Mouse (Mus musculus): Measurements from ENCODE around the gene Gm42688.

Gm42688 gene

GRCm38 (mm10) chr6:83084477-83084876 lies 16.9 kb upstream of the Gm42688 start:
- in situ Hi-C loops (cut with MboI, MseI), result no loop called here

DNA sequence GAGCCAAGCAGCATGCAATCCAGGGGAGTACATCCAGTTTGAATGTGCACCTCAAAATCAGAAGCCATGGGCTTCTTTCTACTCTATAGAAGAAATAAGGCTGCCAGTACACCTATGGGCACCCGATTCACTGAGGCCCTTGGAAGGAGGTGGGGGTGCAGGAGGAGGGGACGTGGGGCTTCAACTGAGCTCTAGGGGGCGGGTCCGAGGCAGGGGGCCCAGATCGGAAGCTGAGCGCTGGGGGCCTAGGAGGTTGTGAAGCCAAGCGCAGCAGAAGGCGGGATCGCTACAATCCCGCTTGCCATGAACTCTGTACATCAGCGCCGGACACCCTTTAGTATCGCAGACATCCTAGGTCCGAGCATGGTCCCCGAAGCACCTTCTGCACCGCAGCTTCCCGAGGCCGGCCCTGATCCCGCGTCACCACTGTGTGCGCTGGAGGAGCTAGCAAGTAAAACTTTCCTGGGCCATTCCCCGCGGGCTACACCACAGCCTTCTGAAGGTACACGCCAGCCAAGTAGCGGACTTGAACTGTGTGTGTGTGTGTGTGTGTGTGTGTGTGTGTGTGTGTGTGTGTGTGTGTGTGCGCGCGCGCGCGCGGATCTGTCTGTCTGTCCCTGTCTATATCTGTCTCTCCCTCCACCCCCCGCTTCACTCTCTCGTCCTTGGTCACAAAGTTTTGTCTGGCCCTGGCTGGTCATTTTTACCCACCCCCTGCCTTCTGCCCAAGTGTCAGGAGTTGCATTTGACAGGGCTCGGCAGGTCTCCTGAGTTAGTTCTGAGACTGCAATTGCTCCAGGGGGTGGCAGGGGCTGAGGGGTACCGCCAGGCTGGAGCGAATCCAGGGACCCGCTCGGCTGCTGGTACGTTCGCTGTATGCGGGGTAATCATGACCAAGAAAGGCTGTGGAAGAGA lies 15.0 kb upstream of the Gm42688 start, which contains the start of gene Lbx2:
TSS of gene Lbx2 (plus strand) at position 247 of the 915 bp plus-strand sequence.
- in situ Hi-C loops (cut with MboI, MseI), result no loop called here

DNA sequence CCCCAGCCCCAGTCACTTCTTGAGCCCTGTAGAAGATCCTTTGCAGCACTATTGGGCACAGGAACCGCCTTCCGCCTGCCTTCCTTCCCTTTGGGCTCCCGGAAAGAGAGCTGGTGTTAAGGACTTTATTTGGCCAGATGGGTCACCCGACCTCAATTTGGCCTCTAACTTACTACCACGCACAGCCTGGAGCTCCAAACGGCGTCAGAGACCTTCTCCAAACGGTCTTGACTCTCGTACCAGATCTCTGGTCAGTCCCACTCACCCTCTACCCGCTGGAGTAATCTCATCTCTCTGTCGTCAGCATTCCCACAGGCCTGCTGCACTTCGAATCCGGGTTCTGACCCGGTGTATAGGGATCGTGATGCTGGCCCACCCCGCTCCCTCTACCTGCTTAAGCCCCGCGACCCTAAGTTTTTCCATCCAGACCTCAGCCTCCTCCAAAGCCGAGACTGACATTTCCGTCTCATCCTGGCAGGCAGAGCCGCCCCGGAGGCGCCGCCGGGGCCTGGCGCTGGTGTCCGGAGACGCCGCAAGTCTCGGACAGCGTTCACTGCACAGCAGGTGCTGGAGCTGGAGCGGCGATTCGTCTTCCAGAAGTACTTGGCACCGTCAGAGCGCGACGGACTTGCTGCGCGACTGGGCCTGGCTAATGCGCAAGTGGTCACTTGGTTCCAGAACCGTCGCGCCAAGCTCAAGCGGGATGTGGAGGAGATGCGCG lies 14.1 kb upstream of the Gm42688 start:
- in situ Hi-C loops (cut with MboI, MseI), result no loop called here

DNA sequence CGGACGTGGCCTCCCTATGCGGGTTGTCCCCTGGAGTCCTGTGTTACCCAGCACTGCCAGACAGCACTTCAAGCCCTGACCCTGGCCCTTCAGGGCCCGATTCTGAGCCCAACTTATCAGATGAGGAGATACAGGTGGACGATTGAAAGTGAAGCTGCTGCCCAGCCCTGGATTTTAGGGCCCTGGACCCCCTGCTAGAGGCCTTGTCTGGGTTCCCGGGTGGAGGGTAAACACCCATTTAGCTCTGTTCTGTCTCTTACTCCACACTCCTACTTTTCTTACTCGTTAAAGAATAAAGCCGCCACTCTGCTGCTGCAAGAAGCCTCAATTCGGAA lies 13.5 kb upstream of the Gm42688 start:
- in situ Hi-C loops (cut with MboI, MseI), result no loop called here

- in situ Hi-C loops (cut with MboI, MseI), result no loop called here
These were observed 8.8 kb upstream of the Gm42688 start for GRCm38 (mm10) chr6:83092416-83093127.

DNA sequence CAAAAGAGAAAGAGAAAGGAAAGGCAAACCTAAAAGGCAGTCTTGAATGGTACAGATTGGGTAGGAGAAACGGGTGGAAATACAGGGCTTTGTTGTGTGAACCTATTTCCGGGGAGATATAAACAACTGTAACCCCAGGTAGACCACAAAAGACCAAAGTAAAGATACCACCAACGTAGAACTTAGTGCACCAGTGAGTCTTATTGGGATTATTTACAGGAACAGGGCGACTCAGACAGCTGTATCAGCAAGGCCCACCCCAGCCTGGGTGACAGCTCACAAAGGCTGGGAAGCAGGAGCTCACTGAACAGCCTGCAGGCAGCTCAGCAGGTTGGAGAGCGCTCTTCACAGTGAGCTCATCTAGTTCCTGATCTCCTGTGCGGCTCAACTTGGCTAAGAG lies 5.4 kb upstream of the Gm42688 start:
- in situ Hi-C loops (cut with MboI, MseI), result no loop called here

GRCm38 (mm10) chr6:83098411-83098810 lies 3.0 kb upstream of the Gm42688 start:
- in situ Hi-C loops (cut with MboI, MseI), result no loop called here

- in situ Hi-C loops (cut with MboI, MseI), result loop anchor here (5.0 kb wide), 1 partner anchor 55 kb away; the partner anchor contains the start of genes 1700003E16Rik and Wdr54
These were observed 505 bp downstream of the Gm42688 start for GRCm38 (mm10) chr6:83101688-83102556.

GRCm38 (mm10) chr6:83103130-83103650 lies 1.8 kb downstream of the Gm42688 start:
- in situ Hi-C loops (cut with MboI, MseI), result loop anchor here (5.0 kb wide), 1 partner anchor 54 kb away; the partner anchor contains the start of genes 1700003E16Rik and Wdr54

- in situ Hi-C loops (cut with MboI, MseI), result loop anchor here (5.0 kb wide), 1 partner anchor 53 kb away; the partner anchor contains the start of genes 1700003E16Rik and Wdr54
These were observed 2.7 kb downstream of the Gm42688 start for GRCm38 (mm10) chr6:83104158-83104557.

DNA sequence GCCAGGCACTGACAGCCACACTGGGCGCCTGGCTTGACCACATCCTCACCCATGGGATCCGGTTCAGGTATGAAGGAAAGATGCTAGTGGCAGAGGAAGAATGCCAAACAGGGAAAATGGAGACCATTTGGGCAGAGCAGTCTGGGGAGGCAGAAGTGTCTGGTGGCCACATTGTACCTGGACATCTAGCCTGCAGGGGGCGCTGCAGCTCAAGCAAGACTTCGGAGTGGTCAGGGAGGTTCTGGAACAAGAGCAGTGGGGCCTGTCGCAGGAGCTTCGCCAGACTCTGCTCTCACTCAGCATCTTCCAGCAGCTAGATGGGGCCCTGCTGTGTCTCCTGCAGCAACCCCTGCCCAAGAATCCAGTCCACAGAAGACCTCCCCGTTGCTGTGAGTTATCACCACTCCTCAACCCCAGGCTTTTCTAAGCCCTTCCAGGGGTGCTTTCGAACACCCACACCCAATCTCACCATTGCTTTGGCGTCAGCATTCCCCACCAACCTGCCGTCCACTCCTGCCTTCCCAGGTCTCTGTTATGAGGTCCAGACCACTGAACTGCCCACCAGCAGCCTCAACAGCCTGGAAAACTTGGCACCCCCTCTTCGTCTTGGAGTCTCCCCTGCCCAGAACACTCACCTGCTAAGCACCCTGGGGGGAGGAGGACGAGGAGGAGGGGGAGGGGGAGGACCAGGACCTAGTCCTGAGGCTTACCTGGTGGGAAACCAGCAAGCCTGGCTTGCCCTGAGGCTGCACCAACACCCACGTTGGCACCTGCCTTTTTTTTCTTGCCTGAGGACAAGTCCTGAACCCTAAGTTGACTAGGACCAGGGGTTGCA lies 6.4 kb downstream of the Gm42688 start:
- in situ Hi-C loops (cut with MboI, MseI), result no loop called here

DNA sequence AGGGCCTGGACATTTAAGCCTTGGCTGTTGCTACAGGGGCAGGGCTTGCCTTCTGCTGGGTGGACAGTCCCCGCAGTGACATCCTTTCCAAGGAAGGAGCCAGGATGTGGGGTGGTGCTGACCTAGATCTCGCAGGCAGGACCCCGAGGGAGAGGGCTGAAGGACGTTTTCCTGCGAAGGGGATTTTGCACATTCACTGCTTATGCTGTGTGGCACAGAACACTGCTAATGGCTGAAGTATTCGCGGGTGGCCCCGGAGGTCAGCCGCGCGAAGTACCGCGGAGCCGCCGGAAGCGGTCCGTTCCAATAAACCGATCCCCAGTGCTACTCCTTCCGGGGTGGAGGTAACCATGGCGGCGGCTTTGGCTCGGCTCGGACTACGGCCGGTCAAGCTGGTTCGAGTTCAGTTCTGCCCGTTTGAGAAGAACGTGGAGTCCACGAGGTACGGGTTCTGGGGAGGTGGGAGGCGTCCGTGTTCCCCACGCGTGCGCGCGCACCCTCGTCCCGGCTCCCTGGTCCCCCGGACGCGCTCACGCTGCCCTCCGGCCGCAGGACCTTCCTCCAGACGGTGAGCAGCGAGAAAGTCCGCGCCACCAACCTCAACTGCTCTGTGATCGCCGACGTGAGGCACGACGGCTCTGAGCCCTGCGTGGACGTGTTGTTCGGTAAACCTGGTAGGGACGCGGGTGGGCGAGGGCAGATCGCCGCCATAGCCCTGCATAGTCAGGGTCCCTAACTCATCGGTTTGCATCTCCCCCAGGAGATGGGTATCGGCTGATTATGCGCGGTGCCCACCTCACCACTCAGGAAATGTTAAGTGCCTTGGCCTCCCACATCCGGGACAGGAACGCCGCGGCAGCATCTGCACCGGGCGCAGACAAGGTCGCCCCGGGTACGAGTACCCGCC lies 7.6 kb downstream of the Gm42688 start, which contains the start of gene Mrpl53:
TSS of gene Mrpl53 (plus strand) at position 279 of the 907 bp plus-strand sequence.
- in situ Hi-C loops (cut with MboI, MseI), result no loop called here

DNA sequence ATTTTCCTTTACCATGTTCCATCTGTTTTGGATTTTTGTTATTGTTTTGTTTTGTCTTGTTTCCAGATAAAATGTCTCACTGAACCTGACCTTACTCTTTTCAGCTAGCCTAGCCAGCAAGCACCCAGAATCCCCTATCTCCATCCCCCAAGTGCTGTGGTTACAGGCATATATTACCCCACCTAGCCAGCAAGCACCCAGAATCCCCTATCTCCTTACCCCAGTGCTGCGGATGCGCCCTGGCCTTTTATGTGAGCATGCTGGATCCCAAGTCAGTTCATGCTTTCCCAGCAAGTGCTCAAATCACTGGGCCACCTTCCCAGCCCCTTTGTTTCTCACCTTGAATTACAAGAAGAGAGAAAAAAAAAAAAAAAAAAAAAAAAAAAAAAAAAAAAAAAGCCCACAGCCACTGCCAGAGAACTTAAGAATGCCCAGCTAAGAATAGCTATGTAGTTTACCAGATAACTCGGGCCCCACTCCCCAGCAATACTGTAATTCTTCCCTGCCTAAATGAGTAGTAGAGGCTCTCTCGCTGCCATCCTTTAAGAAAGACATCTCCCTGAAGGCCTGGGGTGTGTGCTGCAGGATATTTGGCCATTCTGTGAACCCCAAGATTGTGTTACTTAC lies 10.2 kb downstream of the Gm42688 start:
- in situ Hi-C loops (cut with MboI, MseI), result no loop called here

DNA sequence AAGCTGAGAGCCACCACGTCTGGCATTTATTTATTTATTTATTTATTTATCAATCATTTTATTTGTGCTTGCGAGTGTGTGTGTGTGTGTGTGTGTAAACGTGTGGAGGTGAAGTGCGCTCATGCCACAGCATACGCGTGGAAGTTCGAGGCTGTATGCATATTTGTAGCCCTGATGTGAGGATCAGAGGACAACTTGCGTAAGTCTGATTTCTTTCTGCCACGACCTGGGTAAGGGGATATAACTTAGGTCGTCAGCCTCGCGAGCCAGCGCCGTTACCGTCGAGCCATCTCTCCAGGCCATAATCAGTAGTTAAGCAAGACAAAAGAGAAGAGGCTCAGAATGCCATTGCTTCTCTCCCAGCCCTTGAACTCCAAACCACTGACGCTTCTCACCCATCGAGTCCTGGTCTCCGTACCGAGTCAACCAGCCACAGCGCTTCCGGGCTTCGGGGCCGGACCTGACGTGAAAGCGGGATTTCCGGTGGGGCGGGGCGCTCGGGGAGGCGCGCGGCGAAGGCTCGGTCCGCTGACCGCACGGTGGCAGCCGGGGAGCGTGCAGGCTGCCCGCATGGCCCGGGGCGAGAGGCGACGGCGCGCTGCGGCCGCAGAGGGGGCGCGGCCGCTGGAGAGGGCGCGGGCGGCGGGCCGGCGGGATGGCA lies 13.7 kb downstream of the Gm42688 start, which contains the start of gene Mogs:
TSS of gene Mogs (plus strand) at position 486 of the 661 bp plus-strand sequence.
- in situ Hi-C loops (cut with MboI, MseI), result loop anchor here (5.0 kb wide), 1 partner anchor 38 kb away; the partner anchor contains the start of gene Pcgf1

GRCm38 (mm10) chr6:83115682-83116372 lies 14.4 kb downstream of the Gm42688 start:
- in situ Hi-C loops (cut with MboI, MseI), result loop anchor here (5.0 kb wide), 1 partner anchor 39 kb away; the partner anchor contains the start of gene Pcgf1

DNA sequence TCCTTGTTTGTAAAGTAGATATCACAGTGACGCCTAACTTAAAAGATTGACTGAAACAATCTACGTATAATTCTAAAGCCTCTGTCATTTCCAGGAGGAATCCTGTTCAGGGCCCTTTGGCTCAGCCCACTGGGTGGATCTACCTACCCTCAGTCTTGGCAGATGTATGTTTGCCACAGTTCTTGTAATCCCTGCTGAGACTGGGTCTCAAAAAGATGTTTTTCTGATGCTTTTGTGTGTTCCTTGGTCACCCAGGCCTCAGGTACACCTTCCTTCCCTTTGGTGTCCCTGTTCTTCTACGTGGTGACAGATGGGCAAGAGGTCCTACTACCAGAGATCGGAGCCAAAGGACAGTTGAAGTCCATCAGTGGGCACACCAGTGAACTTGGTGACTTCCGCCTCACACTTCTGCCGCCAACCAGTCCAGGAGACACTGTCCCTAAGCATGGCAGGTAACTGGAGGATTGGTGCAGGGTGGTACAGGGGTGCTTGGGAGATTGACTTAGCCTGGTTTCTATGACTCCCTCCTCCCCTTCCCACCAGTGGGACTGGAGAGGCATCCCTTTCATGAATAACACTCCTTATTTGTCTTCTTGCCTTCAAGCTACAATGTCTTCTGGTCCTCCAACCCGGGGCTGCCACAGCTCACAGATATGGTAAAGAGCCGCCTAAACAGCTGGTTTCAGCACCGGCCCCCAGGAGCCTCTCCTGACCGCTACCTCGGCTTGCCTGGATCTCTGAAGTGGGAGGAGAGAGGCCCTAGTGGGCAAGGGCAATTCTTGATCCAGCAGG lies 15.2 kb downstream of the Gm42688 start:
- in situ Hi-C loops (cut with MboI, MseI), result loop anchor here (5.0 kb wide), 1 partner anchor 39 kb away; the partner anchor contains the start of gene Pcgf1

All from T-helper 2 cell (primary cell).